Comparison of ENCODE assay signal across 9 mouse cellular contexts in genomic region chr3:153806077-153806772, GRCm38 (mm10). TPM values are rescaled to one million over a fixed set of nuclear protein-coding genes. Genes with fewer than 3 reads are reported as not detected.
DNase-seq lines count a peak whose midpoint lies in the region; ATAC-seq and TF ChIP-seq lines count a peak whose summit lies in the region.
"Had no signal": no experiment of that assay in that cellular context is flagged by ENCODE, and none has a peak within 500 bp of the region (broad histone marks: within the 10 kb centered on the region; RNA-seq: fewer than 3 reads in every experiment).

No protein-coding gene starts in this region.

- no peaks in the 10 kb centered on the region for H3K36me3 ChIP-seq in E14TG2a.4 (ENCODE audit: insufficient read depth, low read length)
- H3K36me3 ChIP-seq in forebrain, embryonic 12.5 days (replicated peaks): no peaks in the 10 kb centered on the region
- H3K36me3 ChIP-seq in heart, embryonic 16.5 days (ENCODE audit: control insufficient read depth, insufficient read depth): no peaks in the 10 kb centered on the region
- no peaks in the 10 kb centered on the region for H3K36me3 ChIP-seq in liver, embryonic 12.5 days
- H3K36me3 ChIP-seq in neural tube, embryonic 11.5 days (ENCODE audit: control insufficient read depth, insufficient read depth, low read length): no peaks in the 10 kb centered on the region
- H3K36me3 ChIP-seq in stomach, embryonic 16.5 days (ENCODE audit: control insufficient read depth, insufficient read depth, low read length): no peaks in the 10 kb centered on the region
- H3K36me3 ChIP-seq: limb, embryonic 15.5 days had no signal

- no peak overlapping the region for H3K9ac ChIP-seq in forebrain, embryonic 12.5 days
- no peak overlapping the region for H3K9ac ChIP-seq in heart, embryonic 16.5 days (ENCODE audit: low read length)
- peak overlapping the region; percentile 47 for H3K9ac ChIP-seq in liver, embryonic 12.5 days
- H3K9ac ChIP-seq in neural tube, embryonic 11.5 days (ENCODE audit: low read length): no peak overlapping the region
- H3K9ac ChIP-seq in stomach, embryonic 16.5 days (ENCODE audit: low read length): no peak overlapping the region
- H3K9ac ChIP-seq: limb, embryonic 15.5 days had no signal

- H3K27ac ChIP-seq in forebrain, embryonic 12.5 days: no peak overlapping the region
- no peak overlapping the region for H3K27ac ChIP-seq in heart, embryonic 16.5 days (ENCODE audit: low read length)
- peak overlapping the region; percentile 88 for H3K27ac ChIP-seq in liver, embryonic 12.5 days
- no peak overlapping the region for H3K27ac ChIP-seq in neural tube, embryonic 11.5 days (ENCODE audit: low read depth, low read length)
- H3K27ac ChIP-seq in stomach, embryonic 16.5 days (ENCODE audit: low read length): no peak overlapping the region
- H3K27ac ChIP-seq: limb, embryonic 15.5 days had no signal

- H3K27me3 ChIP-seq in E14TG2a.4 (ENCODE audit: insufficient read depth, low read length): no peaks in the 10 kb centered on the region
- no peaks in the 10 kb centered on the region for H3K27me3 ChIP-seq in forebrain, embryonic 12.5 days
- H3K27me3 ChIP-seq in heart, embryonic 16.5 days (ENCODE audit: control insufficient read depth, insufficient read depth, low read length): no peaks in the 10 kb centered on the region
- no peaks in the 10 kb centered on the region for H3K27me3 ChIP-seq in liver, embryonic 12.5 days (replicated peaks)
- no peaks in the 10 kb centered on the region for H3K27me3 ChIP-seq in neural tube, embryonic 11.5 days (ENCODE audit: control insufficient read depth, insufficient read depth, low read length)
- no peaks in the 10 kb centered on the region for H3K27me3 ChIP-seq in stomach, embryonic 16.5 days (ENCODE audit: control insufficient read depth, insufficient read depth, low read length)
- H3K27me3 ChIP-seq: limb, embryonic 15.5 days had no signal

- no peaks in the 10 kb centered on the region for H3K9me3 ChIP-seq in E14TG2a.4 (ENCODE audit: low read length)
- H3K9me3 ChIP-seq in forebrain, embryonic 12.5 days: no peaks in the 10 kb centered on the region
- H3K9me3 ChIP-seq in heart, embryonic 16.5 days (replicated peaks; ENCODE audit: control insufficient read depth, low read length): no peaks in the 10 kb centered on the region
- H3K9me3 ChIP-seq in liver, embryonic 12.5 days (replicated peaks): no peaks in the 10 kb centered on the region
- no peaks in the 10 kb centered on the region for H3K9me3 ChIP-seq in neural tube, embryonic 11.5 days (ENCODE audit: control insufficient read depth, low read length)
- H3K9me3 ChIP-seq in stomach, embryonic 16.5 days (replicated peaks; ENCODE audit: control insufficient read depth, low read length): no peaks in the 10 kb centered on the region
- H3K9me3 ChIP-seq: limb, embryonic 15.5 days had no signal

- peak; percentile 92 for DNase-seq in c-Kit-positive CD71-positive TER-119-positive erythroid progenitor cells, embryonic 14.5 days (ENCODE audit: low spot score)
- DNase-seq in kidney, postnatal 14 days: peak; percentile 95
- peak; percentile 94 for DNase-seq in neural tube, embryonic 11.5 days (ENCODE audit: low spot score)

- H3K4me3 ChIP-seq in E14TG2a.4 (replicated peaks; ENCODE audit: low read length): peak overlapping the region; percentile 20; the same call in 1 of the 2 replicates
- H3K4me3 ChIP-seq in forebrain, embryonic 12.5 days (replicated peaks): no peak overlapping the region
- no peak overlapping the region for H3K4me3 ChIP-seq in heart, embryonic 16.5 days (ENCODE audit: low read length)
- H3K4me3 ChIP-seq in liver, embryonic 12.5 days: no peak overlapping the region
- H3K4me3 ChIP-seq in neural tube, embryonic 11.5 days (ENCODE audit: low read depth, low read length): no peak overlapping the region
- H3K4me3 ChIP-seq in stomach, embryonic 16.5 days (replicated peaks; ENCODE audit: low read length): no peak overlapping the region
- H3K4me3 ChIP-seq: limb, embryonic 15.5 days had no signal

- 0 out of 2 replicates have a peak overlapping the region, but pooled peaks have one; percentile 11 for H3K4me2 ChIP-seq in forebrain, embryonic 12.5 days
- H3K4me2 ChIP-seq in heart, embryonic 16.5 days (ENCODE audit: low read depth, low read length): peak overlapping the region; percentile 32; the same call in 1 of the 2 replicates
- H3K4me2 ChIP-seq in liver, embryonic 12.5 days: peak overlapping the region; percentile 28; the same call in 1 of the 2 replicates
- no peak overlapping the region for H3K4me2 ChIP-seq in neural tube, embryonic 11.5 days (ENCODE audit: low read depth)
- H3K4me2 ChIP-seq in stomach, embryonic 16.5 days (ENCODE audit: low read depth, low read length): no peak overlapping the region
- H3K4me2 ChIP-seq: limb, embryonic 15.5 days had no signal

- peaks cover 7% of the 10 kb centered on the region for H3K4me1 ChIP-seq in E14TG2a.4 (replicated peaks; ENCODE audit: low read depth, low read length)
- H3K4me1 ChIP-seq in forebrain, embryonic 12.5 days: peaks cover 8% of the 10 kb centered on the region
- peaks cover 4% of the 10 kb centered on the region; the same call in 1 of the 2 replicates for H3K4me1 ChIP-seq in heart, embryonic 16.5 days (ENCODE audit: control insufficient read depth, insufficient read depth, low read length)
- peaks cover 83% of the 10 kb centered on the region for H3K4me1 ChIP-seq in liver, embryonic 12.5 days
- peaks cover 4% of the 10 kb centered on the region; the same call in 1 of the 2 replicates for H3K4me1 ChIP-seq in neural tube, embryonic 11.5 days (ENCODE audit: control insufficient read depth, insufficient read depth, low read length)
- 0 out of 2 replicates have a peak, but pooled peaks cover 10% of the 10 kb centered on the region for H3K4me1 ChIP-seq in stomach, embryonic 16.5 days (ENCODE audit: control insufficient read depth, insufficient read depth, low read length)

- WGBS in forebrain, embryonic 12.5 days: 35% methylated on average over 14 of the region's 14 CpGs
- WGBS in heart, embryonic 16.5 days: 31% methylated on average over 14 of the region's 14 CpGs
- WGBS in liver, embryonic 12.5 days (ENCODE audit: insufficient replicate concordance): 41% methylated on average over 14 of the region's 14 CpGs
- 40% methylated on average over 14 of the region's 14 CpGs for WGBS in neural tube, embryonic 11.5 days
- WGBS in stomach, embryonic 16.5 days: 33% methylated on average over 14 of the region's 14 CpGs

- peak; percentile 91 for ATAC-seq in forebrain, embryonic 12.5 days (ENCODE audit: low FRiP score)
- peak; percentile 85 for ATAC-seq in heart, embryonic 16.5 days (replicated peaks; ENCODE audit: extremely low read depth, insufficient read depth, low FRiP score)
- ATAC-seq in liver, embryonic 12.5 days: peak; percentile 17
- ATAC-seq in neural tube, embryonic 11.5 days (ENCODE audit: insufficient read depth, low FRiP score, low TSS enrichment): peak; percentile 82
- peak; percentile 74 for ATAC-seq in stomach, embryonic 16.5 days (ENCODE audit: insufficient read depth, low FRiP score)

- peak; percentile 94 for TF ChIP-seq CTCF in E14TG2a.4 (conservative IDR thresholded peaks at IDR 0.05; ENCODE audit: low read length)

RNA-seq across cellular contexts. Expression of gene Asb17, which starts 37.8 kb away (rescaled TPM):
- polyA plus RNA-seq in forebrain, embryonic 12.5 days (2016; fragmentation: Nextera tagmentation; extraction: Ambion mirVana): 0.13 TPM in 1 of 2 replicates, not detected in the other
- 0.14 and 0.15 TPM in 2 replicates for polyA plus RNA-seq in heart, embryonic 16.5 days (2015; fragmentation: Nextera tagmentation; extraction: Ambion mirVana)
- polyA plus RNA-seq in liver, embryonic 12.5 days (2016; fragmentation: Nextera tagmentation; extraction: Ambion mirVana): 5.3 and 6.4 TPM in 2 replicates
- 0.44 TPM in 1 of 2 replicates, not detected in the other for polyA plus RNA-seq in neural tube, embryonic 11.5 days (2014; fragmentation: Nextera tagmentation; extraction: Ambion mirVana)
- 0.42 and 0.74 TPM in 2 replicates for polyA plus RNA-seq in stomach, embryonic 16.5 days (2015; fragmentation: Nextera tagmentation; extraction: Ambion mirVana)

Comparison
In these comparisons a context has a peak if more than half of its experiments do, and no peak if none do; other contexts are left out.
1. ATAC-seq: peak in every context shown above with its lines; median percentile 91 in forebrain, embryonic 12.5 days; 85 in heart, embryonic 16.5 days; 82 in neural tube, embryonic 11.5 days; 74 in stomach, embryonic 16.5 days; 17 in liver, embryonic 12.5 days.
2. H3K4me2 ChIP-seq: peak in forebrain, embryonic 12.5 days (single experiment), heart, embryonic 16.5 days (single experiment) and liver, embryonic 12.5 days (single experiment); none in neural tube, embryonic 11.5 days (single experiment) and stomach, embryonic 16.5 days (single experiment).
3. Peak in every context shown above with its lines, with median percentiles within 50 percentile points of each other: DNase-seq.